ENCODE assay signal across 12 mouse cellular contexts in genomic region chr2:72055476-72055875, GRCm38 (mm10).
DNase-seq lines count a peak whose midpoint lies in the region; ATAC-seq and TF ChIP-seq lines count a peak whose summit lies in the region.
"Had no signal": no experiment of that assay in that cellular context is flagged by ENCODE, and none has a peak within 500 bp of the region (broad histone marks: within the 10 kb centered on the region; RNA-seq: fewer than 3 reads in every experiment).

No protein-coding gene starts in this region.

- H3K4me2 ChIP-seq in heart, embryonic 11.5 days = no peak overlapping the region
- peak overlapping the region; percentile 23 for H3K4me2 ChIP-seq in lung, embryonic 15.5 days
- H3K4me2 ChIP-seq in midbrain, postnatal 0 days (ENCODE audit: low read depth, low read length, poor library complexity, severe bottlenecking) = no peak overlapping the region
- H3K4me2 ChIP-seq: forebrain, embryonic 15.5 days had no signal

- no peak overlapping the region for H3K4me3 ChIP-seq in heart, embryonic 10.5 days
- no peak overlapping the region for H3K4me3 ChIP-seq in heart, embryonic 11.5 days (ENCODE audit: low read depth, low read length)
- H3K4me3 ChIP-seq in lung, embryonic 15.5 days = no peak overlapping the region
- H3K4me3 ChIP-seq in embryonic facial prominence, embryonic 10.5 days = 0 out of 2 replicates have a peak overlapping the region, but pooled peaks have one; percentile 28
- no peak overlapping the region for H3K4me3 ChIP-seq in midbrain, postnatal 0 days (ENCODE audit: low read depth, low read length)
- H3K4me3 ChIP-seq: forebrain, embryonic 15.5 days had no signal

- H3K27ac ChIP-seq in heart, embryonic 10.5 days = peak overlapping the region; percentile 59; the same call in 1 of the 2 replicates
- H3K27ac ChIP-seq in heart, embryonic 11.5 days (ENCODE audit: low read depth, low read length) = no peak overlapping the region
- H3K27ac ChIP-seq in lung, embryonic 15.5 days = no peak overlapping the region
- 0 out of 2 replicates have a peak overlapping the region, but pooled peaks have one; percentile 35 for H3K27ac ChIP-seq in embryonic facial prominence, embryonic 10.5 days (replicated peaks)
- H3K27ac ChIP-seq in midbrain, postnatal 0 days (ENCODE audit: low read depth, low read length) = peak overlapping the region; percentile 32; the same call in 1 of the 2 replicates
- H3K27ac ChIP-seq: forebrain, embryonic 15.5 days had no signal

- H3K9me3 ChIP-seq in heart, embryonic 10.5 days = no peaks in the 10 kb centered on the region
- no peaks in the 10 kb centered on the region for H3K9me3 ChIP-seq in heart, embryonic 11.5 days (replicated peaks; ENCODE audit: control insufficient read depth, low read length)
- no peaks in the 10 kb centered on the region for H3K9me3 ChIP-seq in lung, embryonic 15.5 days
- no peaks in the 10 kb centered on the region for H3K9me3 ChIP-seq in embryonic facial prominence, embryonic 10.5 days
- no peaks in the 10 kb centered on the region for H3K9me3 ChIP-seq in midbrain, postnatal 0 days (ENCODE audit: low read length)
- H3K9me3 ChIP-seq: forebrain, embryonic 15.5 days had no signal

- no peak for ATAC-seq in heart, embryonic 11.5 days (replicated peaks; ENCODE audit: insufficient number of reproducible peaks, low FRiP score, low TSS enrichment)
- no peak for ATAC-seq in lung, embryonic 15.5 days (ENCODE audit: borderline replicate concordance, extremely low read depth, low FRiP score, low TSS enrichment)
- ATAC-seq in midbrain, postnatal 0 days (ENCODE audit: low FRiP score) = no peak
- ATAC-seq: CD4-positive, CD25-positive, alpha-beta regulatory T cell, adult 4 months; forebrain, embryonic 15.5 days had no signal

- no peaks in the 10 kb centered on the region for H3K36me3 ChIP-seq in heart, embryonic 10.5 days
- H3K36me3 ChIP-seq in heart, embryonic 11.5 days (ENCODE audit: control insufficient read depth, insufficient read depth, low read length) = no peaks in the 10 kb centered on the region
- H3K36me3 ChIP-seq in lung, embryonic 15.5 days = no peaks in the 10 kb centered on the region
- H3K36me3 ChIP-seq in embryonic facial prominence, embryonic 10.5 days (replicated peaks) = no peaks in the 10 kb centered on the region
- H3K36me3 ChIP-seq in midbrain, postnatal 0 days (ENCODE audit: insufficient read depth, low read length) = no peaks in the 10 kb centered on the region
- H3K36me3 ChIP-seq: forebrain, embryonic 15.5 days had no signal

- H3K4me1 ChIP-seq in heart, embryonic 10.5 days = peaks cover 35% of the 10 kb centered on the region
- H3K4me1 ChIP-seq in heart, embryonic 11.5 days (ENCODE audit: control insufficient read depth, insufficient read depth, low read length) = peaks cover 19% of the 10 kb centered on the region; the same call in 1 of the 2 replicates
- H3K4me1 ChIP-seq in lung, embryonic 15.5 days = peaks cover 25% of the 10 kb centered on the region
- peaks cover 28% of the 10 kb centered on the region for H3K4me1 ChIP-seq in embryonic facial prominence, embryonic 10.5 days
- no peaks in the 10 kb centered on the region for H3K4me1 ChIP-seq in midbrain, postnatal 0 days (ENCODE audit: insufficient read depth, low read length)
- H3K4me1 ChIP-seq: forebrain, embryonic 15.5 days had no signal

- 67% methylated on average over 5 of the region's 5 CpGs for WGBS in heart, embryonic 10.5 days
- WGBS in heart, embryonic 11.5 days (ENCODE audit: insufficient replicate concordance) = 76% methylated on average over 5 of the region's 5 CpGs
- WGBS in lung, embryonic 15.5 days = 69% methylated on average over 5 of the region's 5 CpGs
- WGBS in embryonic facial prominence, embryonic 10.5 days = 81% methylated on average over 5 of the region's 5 CpGs
- 70% methylated on average over 5 of the region's 5 CpGs for WGBS in midbrain, postnatal 0 days

- DNase-seq in heart, embryonic 10.5 days (ENCODE audit: low spot score) = no peak
- DNase-seq in lung, adult 18-20 months = no peak
- no peak for DNase-seq in embryonic facial prominence, embryonic 10.5 days (ENCODE audit: low spot score)
- no peak for DNase-seq in midbrain, postnatal 0 days (ENCODE audit: low spot score)
- DNase-seq in cerebellum, adult 8-10 months = no peak
- no peak for DNase-seq in cerebellum, postnatal 36 days
- DNase-seq: right cerebral cortex, postnatal 4 days; thymus, adult 18-20 months had no signal

- no peak for TF ChIP-seq CTCF in midbrain, postnatal 0 days (IDR thresholded peaks at IDR 0.05)

- no peaks in the 10 kb centered on the region for H3K27me3 ChIP-seq in heart, embryonic 10.5 days (ENCODE audit: insufficient read depth, poor library complexity, severe bottlenecking)
- H3K27me3 ChIP-seq in heart, embryonic 11.5 days (ENCODE audit: control insufficient read depth, insufficient read depth, low read length) = no peaks in the 10 kb centered on the region
- no peaks in the 10 kb centered on the region for H3K27me3 ChIP-seq in lung, embryonic 15.5 days
- no peaks in the 10 kb centered on the region for H3K27me3 ChIP-seq in embryonic facial prominence, embryonic 10.5 days (replicated peaks; ENCODE audit: low read depth, poor library complexity, severe bottlenecking)
- H3K27me3 ChIP-seq in midbrain, postnatal 0 days (ENCODE audit: insufficient read depth, low read length) = no peaks in the 10 kb centered on the region
- H3K27me3 ChIP-seq: forebrain, embryonic 15.5 days had no signal

- H3K9ac ChIP-seq in heart, embryonic 11.5 days (ENCODE audit: low read depth, low read length) = no peak overlapping the region
- H3K9ac ChIP-seq in lung, embryonic 15.5 days = no peak overlapping the region
- no peak overlapping the region for H3K9ac ChIP-seq in midbrain, postnatal 0 days (replicated peaks; ENCODE audit: low read length, poor library complexity, severe bottlenecking)
- H3K9ac ChIP-seq: forebrain, embryonic 15.5 days had no signal

Comparison
In these comparisons a context has a peak if more than half of its experiments do, and no peak if none do; other contexts are left out.
1. H3K27ac ChIP-seq: peak in heart, embryonic 10.5 days (single experiment), embryonic facial prominence, embryonic 10.5 days (single experiment) and midbrain, postnatal 0 days (single experiment); none in heart, embryonic 11.5 days (single experiment) and lung, embryonic 15.5 days (single experiment).